Mouse (Mus musculus) hindbrain, postnatal 0 days (tissue): Measurements from ENCODE around the gene Bcl9l. TPM values are rescaled to one million over a fixed set of nuclear protein-coding genes. Genes with fewer than 3 reads are reported as not detected.
A peak's percentile ranks its signal among the peaks of the same experiment; 100 is the strongest.

Experiments used
- ATAC-seq: fragments of 200-750 bp; cut with Nextera tagmentation; 2 replicates; pipeline ENCODE4 v1.8.0; 2017; ENCODE audit warnings: mild to moderate bottlenecking, moderate TSS enrichment, moderate library complexity
- DNase-seq: peaks from one replicate; pipeline ENCODE4 v3.0.0-alpha.2; 2015; ENCODE audit warnings: low spot score
- H3K27ac ChIP-seq: fragments of 300-500 bp; sonication (generic); 2 replicates; pipeline ENCODE4 v1.5.1; 2014; ENCODE audit warnings: mild to moderate bottlenecking
- H3K27me3 ChIP-seq: fragments of 300-500 bp; sonication (generic); 2 replicates; pipeline ENCODE4 v1.6.1; 2014; ENCODE audit warnings: low read length, mixed read lengths; ENCODE audit not compliant: insufficient read depth
- H3K36me3 ChIP-seq: fragments of 300-500 bp; sonication (generic); 2 replicates; pipeline ENCODE4 v1.6.1; 2014; ENCODE audit warnings: low read length, mixed read lengths; ENCODE audit not compliant: insufficient read depth
- H3K4me1 ChIP-seq: fragments of 300-500 bp; sonication (generic); 2 replicates; pipeline ENCODE4 v1.6.1; 2014; ENCODE audit warnings: antibody characterized with exemption, low read length, mixed read lengths; ENCODE audit not compliant: insufficient read depth
- H3K4me2 ChIP-seq: fragments of 300-500 bp; sonication (generic); 2 replicates; pipeline ENCODE4 v1.6.1; 2014; ENCODE audit warnings: low read depth, mild to moderate bottlenecking, low read length, moderate library complexity, mixed read lengths
- H3K4me3 ChIP-seq: fragments of 300-500 bp; sonication (generic); 2 replicates; pipeline ENCODE4 v1.5.1; 2014; ENCODE audit warnings: low read length
- H3K9ac ChIP-seq: fragments of 300-500 bp; sonication (generic); replicated peaks from 2 replicates; pipeline ENCODE4 v1.6.1; 2014; ENCODE audit warnings: mild to moderate bottlenecking, low read length, moderate library complexity, mixed read lengths
- H3K9me3 ChIP-seq: fragments of 300-500 bp; sonication (generic); 2 replicates; pipeline ENCODE4 v1.6.1; 2016; ENCODE audit warnings: low read length, mixed read lengths
- CTCF ChIP-seq: IDR thresholded peaks from 2 replicates; pipeline ENCODE4 v1.5.1; 2016; ENCODE audit warnings: antibody characterized with exemption, control low read depth, low read depth
- WGBS: fragments of 180-500 bp; shearing (Covaris S2); extraction: QIAGEN DNeasy Blood & Tissue Kit; methylation state at CpG from one replicate; pipeline ENCODE4 v1.1.7; 2014; 5-methylcytosine and 5-hydroxymethylcytosine counted together
- polyA plus RNA-seq: library from polyadenylated mRNA; unstranded; fragments of >200 nt; fragmentation: Nextera tagmentation; extraction: Ambion mirVana; gene quantifications from 2 replicates; pipeline ENCODE4 v1.2.1, GENCODE M21; 2015
- total RNA-seq: library from RNA; depleted of rRNA; stranded (reverse); fragments of >200 nt; gene quantifications from 2 replicates; pipeline ENCODE4 v1.2.3, GENCODE M21; 2014

Gene Bcl9l
- total and polyA plus RNA-seq, 2 experiments from 2014 or later, result 8.4 to 32.7 TPM

DNA sequence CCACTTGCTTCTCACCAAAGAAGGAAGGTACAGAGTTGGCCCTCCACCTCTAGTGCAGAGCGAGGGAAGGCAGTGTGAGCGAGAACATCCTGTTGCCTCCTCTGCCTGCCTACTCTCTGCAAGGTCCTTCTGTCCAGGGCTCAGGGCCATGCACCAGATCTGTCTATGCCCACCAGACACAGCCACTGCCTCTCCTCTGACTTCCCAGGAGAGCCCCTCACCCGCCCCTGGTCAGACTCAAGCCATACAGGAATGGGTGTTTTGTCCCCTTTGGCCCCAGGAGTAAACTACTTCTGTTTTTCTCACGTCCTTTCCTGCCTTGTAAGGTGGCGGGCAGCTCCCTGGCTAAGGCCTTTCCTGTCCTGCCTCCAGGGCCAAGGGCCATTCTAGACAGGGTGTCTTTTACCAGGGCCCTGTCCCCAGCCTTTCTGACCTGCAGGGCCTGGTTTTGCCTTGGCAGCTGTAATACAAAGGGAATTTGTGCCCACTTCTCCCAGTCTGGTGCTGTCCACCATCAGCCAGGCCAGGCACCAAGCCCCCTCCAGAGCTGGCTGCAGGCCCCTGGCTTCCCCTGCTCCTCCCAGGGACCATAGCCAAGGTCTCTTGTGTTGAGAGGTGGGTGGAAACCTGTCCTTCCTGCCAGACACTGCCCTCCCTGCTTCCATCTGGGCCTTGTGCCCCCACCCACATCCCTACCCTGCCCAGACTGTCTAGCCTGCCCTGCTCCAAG lies 28.4 kb downstream of the Bcl9l start:
- 53% methylated on average over 5 of the region's 5 CpGs for WGBS
- H3K27ac ChIP-seq, result peak overlapping the region; percentile 52

DNA sequence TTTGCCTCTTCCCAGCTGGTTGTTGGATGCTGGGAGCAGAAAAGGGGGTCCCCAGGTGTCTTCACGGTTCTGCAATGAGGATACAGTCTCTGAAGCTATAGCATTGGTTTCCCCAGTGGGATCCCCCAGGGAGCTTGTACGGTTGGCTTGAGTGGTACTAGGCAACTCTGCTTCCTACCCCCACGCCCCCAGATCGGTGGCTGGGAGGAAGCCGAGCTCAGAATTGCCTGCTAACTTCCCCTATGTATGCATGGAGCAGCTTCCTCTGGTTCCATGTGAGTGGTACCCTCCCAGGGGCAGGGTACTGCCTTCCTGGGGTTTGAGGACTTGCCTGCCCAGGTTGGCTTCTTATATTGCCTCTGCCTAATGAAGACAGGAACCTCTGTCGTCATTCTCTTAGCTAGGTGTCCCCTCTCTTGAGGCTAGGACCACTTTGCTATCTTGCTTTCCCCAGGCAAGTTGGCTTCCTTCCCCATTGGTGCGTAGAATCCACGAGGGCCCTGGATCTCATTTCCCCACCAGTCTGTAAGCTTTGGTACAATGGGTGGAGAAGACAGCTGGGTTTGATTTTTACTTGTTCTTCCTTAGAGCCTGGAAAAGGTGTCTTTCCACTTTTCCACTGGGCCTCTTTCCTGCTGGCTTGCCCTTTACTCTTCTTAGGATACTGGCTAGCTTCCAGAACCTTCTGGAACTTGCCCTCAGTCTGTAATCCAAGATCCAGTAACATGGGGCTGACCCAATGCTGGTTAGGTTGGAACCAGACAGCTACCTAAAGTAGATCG lies 29.5 kb downstream of the Bcl9l start:
- ATAC-seq, result no peak
- H3K4me3 ChIP-seq, result no peak overlapping the region
- no peaks in the 10 kb centered on the region for H3K27me3 ChIP-seq
- WGBS, result 61% methylated on average over 9 of the region's 9 CpGs
- H3K4me1 ChIP-seq, result peaks cover 16% of the 10 kb centered on the region
- no peak overlapping the region for H3K9ac ChIP-seq
- H3K36me3 ChIP-seq, result peaks cover 15% of the 10 kb centered on the region; the same call in 1 of the 2 replicates
- H3K4me2 ChIP-seq, result no peak overlapping the region
- no peak for TF ChIP-seq CTCF
- no peak overlapping the region for H3K27ac ChIP-seq
- no peak for DNase-seq
- no peaks in the 10 kb centered on the region for H3K9me3 ChIP-seq

More for the DNA sequence above, 28.4 kb downstream of the Bcl9l start:
- TF ChIP-seq CTCF, result no peak
- Histone ChIP-seq H3K27me3 (no peaks in the 10 kb centered on the region), H3K9me3 (no peaks in the 10 kb centered on the region), H3K9ac (no peak overlapping the region), H3K36me3 (peaks cover 26% of the 10 kb centered on the region; the same call in 1 of the 2 replicates), H3K4me1 (peaks cover 16% of the 10 kb centered on the region), H3K4me3 (no peak overlapping the region), H3K4me2 (no peak overlapping the region)
- ATAC-seq, result peak; percentile 46; the same call in 1 of the 2 replicates
- peak; percentile 76 for DNase-seq

DNA sequence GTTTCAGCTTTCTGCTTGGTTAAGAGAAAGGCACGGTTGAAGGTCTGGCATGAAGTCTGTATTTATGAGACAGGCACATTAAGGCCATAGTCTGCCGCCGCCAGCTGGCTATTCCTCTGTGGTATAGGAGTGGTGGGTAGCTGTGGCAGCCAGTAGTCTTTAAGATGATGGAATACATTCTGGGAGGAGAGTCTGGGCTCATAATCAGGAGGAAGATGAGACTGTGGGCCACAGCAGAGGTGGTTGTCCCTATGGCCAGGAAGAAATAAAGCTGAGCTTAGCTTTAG lies 30.0 kb downstream of the Bcl9l start:
- ATAC-seq (no peak), DNase-seq (no peak)
- no peak overlapping the region for H3K4me3 ChIP-seq
- H3K9me3 ChIP-seq, result no peaks in the 10 kb centered on the region
- no peak overlapping the region for H3K27ac ChIP-seq
- H3K4me2 ChIP-seq, result no peak overlapping the region
- WGBS, result 67% methylated on average over 3 of the region's 3 CpGs
- H3K9ac ChIP-seq, result no peak overlapping the region
- H3K27me3 ChIP-seq, result no peaks in the 10 kb centered on the region
- TF ChIP-seq CTCF, result no peak
- peaks cover 10% of the 10 kb centered on the region; the same call in 1 of the 2 replicates for H3K36me3 ChIP-seq
- peaks cover 16% of the 10 kb centered on the region for H3K4me1 ChIP-seq

DNA sequence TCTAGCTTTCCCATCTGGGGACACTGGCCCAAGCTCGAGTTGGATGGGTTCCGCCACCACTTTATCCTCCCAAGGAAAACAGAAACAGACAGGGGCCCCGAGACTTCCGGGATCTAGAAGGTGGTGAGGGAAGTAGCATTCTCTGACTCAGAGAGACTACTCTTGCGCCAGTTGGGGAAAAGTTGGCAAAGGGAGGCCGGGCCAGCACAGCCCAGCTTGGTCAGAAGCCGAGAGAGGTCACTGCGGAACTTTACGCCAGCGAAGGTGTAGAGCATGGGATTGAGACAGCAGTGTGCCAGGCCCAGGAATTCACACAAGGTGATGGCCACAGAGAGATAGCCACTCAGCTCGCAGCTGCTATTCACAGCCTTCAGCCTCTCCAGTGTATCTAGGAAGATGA lies 30.5 kb downstream of the Bcl9l start:
- 88% methylated on average over 11 of the region's 11 CpGs for WGBS
- Histone ChIP-seq H3K27ac (no peak overlapping the region), H3K9ac (no peak overlapping the region), H3K4me2 (no peak overlapping the region), H3K4me3 (no peak overlapping the region), H3K4me1 (peaks cover 16% of the 10 kb centered on the region), H3K36me3 (peaks cover 6% of the 10 kb centered on the region; the same call in 1 of the 2 replicates), H3K9me3 (no peaks in the 10 kb centered on the region), H3K27me3 (no peaks in the 10 kb centered on the region)
- ATAC-seq (no peak), DNase-seq (no peak)
- TF ChIP-seq CTCF, result no peak

DNA sequence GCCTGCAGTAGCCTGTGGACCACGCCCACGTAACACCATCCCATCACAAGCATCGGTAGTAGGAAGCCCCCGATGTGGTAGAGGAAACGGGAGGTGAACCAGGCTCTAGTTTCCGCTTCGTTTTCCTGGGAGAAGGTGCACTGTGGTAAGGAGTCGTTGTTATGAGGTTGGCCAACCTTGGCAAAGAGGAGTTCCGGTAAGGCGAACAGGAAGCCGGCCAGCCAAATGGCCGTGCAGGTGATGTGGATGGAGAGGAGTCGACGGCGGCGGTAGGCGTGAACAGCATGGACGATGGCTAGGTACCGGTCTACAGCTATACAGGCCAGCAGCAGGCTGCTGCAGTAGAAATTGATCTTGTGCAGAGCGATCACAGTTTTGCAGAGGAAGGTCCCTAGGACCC lies 31.0 kb downstream of the Bcl9l start:
- peaks cover 2% of the 10 kb centered on the region; the same call in 1 of the 2 replicates for H3K36me3 ChIP-seq
- ATAC-seq (no peak), DNase-seq (no peak)
- H3K4me2 ChIP-seq, result no peak overlapping the region
- H3K9me3 ChIP-seq, result no peaks in the 10 kb centered on the region
- 83% methylated on average over 20 of the region's 20 CpGs for WGBS
- TF ChIP-seq CTCF, result no peak
- H3K4me1 ChIP-seq, result peaks cover 16% of the 10 kb centered on the region
- no peak overlapping the region for H3K4me3 ChIP-seq
- H3K27ac ChIP-seq, result no peak overlapping the region
- no peaks in the 10 kb centered on the region for H3K27me3 ChIP-seq
- H3K9ac ChIP-seq, result no peak overlapping the region

DNA sequence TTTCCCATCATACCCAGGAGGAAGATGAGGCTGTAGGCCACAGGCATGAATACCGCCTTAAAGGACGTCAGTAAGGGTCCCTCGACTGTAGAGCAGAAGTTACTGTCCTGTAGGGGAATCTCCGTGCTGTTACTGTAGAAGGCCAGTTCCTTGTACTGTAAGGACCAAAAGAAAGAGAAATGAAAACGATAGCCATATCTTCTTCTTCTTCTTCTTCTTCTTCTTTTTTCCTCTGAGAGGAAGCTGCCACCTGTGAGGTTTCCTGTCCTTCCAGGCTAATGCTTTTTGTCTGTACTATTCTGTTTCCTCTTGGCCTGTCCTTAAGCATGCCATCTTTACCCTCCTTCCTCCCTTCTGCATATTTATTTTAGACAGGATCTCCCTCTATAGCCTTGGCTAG lies 31.5 kb downstream of the Bcl9l start:
- Histone ChIP-seq H3K9me3 (no peaks in the 10 kb centered on the region), H3K9ac (no peak overlapping the region), H3K4me2 (no peak overlapping the region), H3K27me3 (no peaks in the 10 kb centered on the region), H3K4me3 (no peak overlapping the region), H3K36me3 (no peaks in the 10 kb centered on the region), H3K27ac (no peak overlapping the region), H3K4me1 (peaks cover 14% of the 10 kb centered on the region)
- DNase-seq (no peak), ATAC-seq (no peak)
- WGBS, result 89% methylated on average over 5 of the region's 5 CpGs
- no peak for TF ChIP-seq CTCF
